Mouse (Mus musculus) ovary, postnatal 36 days (tissue): ENCODE data around the gene Lactb.
A peak's percentile ranks its signal among the peaks of the same experiment; 100 is the strongest.

Experiments used
- DNase-seq: peaks from one replicate; pipeline ENCODE4 v3.0.0; 2022; ENCODE audit warnings: low spot score, mixed read lengths

Gene Lactb

DNA sequence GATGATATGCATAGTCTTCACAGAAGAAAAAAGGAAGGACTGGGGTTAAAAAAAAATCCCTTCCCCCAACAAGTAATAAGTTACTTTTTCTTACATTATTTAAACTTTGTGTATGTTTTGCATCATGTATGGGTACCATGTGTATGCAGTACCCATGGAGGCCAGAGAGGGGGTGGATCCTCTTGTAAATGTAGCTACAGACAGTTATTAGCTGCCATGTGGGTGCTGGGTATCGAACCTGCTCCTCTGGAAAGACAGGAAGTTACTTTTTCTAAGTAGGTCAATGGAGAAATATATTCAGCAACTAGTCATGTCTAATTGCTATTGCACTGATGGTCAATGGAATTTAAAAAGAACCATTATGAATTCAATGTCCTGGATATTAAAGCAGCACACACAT is 3.2 kb upstream of the Lactb start:
- no peak for DNase-seq

GRCm38 (mm10) chr9:66977982-66978381 is 2.7 kb upstream of the Lactb start:
- DNase-seq: no peak

DNA sequence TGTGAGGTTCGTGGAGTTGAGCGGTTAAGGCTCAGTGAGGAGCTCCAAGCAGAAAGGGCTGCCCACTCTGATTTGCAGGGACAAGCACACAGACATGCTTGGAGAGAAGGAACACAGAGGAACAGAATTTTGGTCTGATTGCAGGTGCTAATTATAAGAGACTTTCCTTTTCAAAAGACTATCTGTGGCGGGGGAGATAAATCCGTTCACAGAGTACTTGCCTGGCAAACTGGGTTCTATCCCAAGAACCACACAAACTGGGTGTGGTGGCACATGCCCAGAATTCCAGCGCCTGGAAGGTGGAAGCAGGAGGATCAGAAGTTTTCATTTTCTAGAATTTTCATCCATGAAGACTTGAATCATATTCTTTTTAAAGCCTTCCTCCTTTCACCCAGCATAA is 1.8 kb upstream of the Lactb start:
- DNase-seq: no peak

- DNase-seq: peak; percentile 72
Measured at GRCm38 (mm10) chr9:66974721-66975225, 511 bp downstream of the Lactb start.

- no peak for DNase-seq
Measured at GRCm38 (mm10) chr9:66971116-66971515, 4.2 kb downstream of the Lactb start.

DNA sequence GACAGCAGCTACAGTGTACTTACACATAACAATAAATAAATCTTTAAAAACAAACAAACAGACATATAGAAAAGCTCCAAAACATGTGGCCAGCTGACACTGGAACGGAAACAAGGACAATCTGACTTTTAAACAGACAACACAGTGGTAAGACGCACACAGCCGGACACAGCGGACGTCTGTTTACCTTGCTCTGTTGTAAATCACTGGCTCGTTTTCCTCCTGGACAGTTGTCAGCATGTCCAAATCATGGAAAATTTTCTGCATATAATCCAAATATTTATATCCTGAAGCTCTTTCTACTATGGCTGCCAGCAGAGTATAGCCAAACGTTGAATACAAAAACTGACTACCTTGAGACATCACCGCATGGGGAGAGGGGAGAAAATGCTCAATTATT is 7.8 kb downstream of the Lactb start:
- no peak for DNase-seq

DNA sequence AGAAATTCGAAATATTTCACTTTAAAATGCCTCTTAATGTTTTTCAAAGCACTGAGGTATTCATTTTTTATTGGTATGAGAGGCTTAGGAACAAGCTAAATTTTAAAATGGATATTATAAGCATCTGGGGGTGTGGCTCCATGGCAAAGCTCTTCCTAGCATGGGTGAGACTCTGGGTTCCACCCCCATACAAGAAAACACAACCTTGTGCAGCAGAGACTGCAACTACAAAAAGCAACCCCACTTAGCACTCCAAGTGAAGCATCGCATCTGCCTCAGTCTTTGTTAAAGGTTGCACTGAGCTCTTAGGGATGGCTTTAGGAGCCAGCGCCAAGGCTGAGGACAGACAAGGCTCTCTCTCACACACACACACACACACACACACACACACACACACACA is 13.8 kb downstream of the Lactb start:
- no peak for DNase-seq

DNA sequence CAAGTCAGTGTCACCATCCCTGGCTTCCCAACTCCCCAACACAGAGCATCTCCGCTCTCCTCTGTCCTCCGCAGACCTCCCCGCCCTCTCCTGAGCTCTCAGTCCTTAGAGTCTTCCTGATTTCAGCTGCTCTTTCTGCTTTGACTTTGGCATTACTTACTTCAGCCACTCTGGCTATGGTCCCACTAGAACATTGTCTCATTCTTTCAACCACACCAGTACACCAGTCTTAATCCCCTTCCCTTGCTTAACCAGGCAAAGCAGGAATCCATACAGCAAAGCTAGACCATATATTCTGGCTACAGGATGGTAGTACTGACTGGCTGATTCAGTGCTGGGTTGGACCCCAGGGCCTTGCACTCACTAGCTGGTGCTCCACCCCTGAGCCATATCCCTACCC is 17.8 kb downstream of the Lactb start:
- DNase-seq: no peak

DNA sequence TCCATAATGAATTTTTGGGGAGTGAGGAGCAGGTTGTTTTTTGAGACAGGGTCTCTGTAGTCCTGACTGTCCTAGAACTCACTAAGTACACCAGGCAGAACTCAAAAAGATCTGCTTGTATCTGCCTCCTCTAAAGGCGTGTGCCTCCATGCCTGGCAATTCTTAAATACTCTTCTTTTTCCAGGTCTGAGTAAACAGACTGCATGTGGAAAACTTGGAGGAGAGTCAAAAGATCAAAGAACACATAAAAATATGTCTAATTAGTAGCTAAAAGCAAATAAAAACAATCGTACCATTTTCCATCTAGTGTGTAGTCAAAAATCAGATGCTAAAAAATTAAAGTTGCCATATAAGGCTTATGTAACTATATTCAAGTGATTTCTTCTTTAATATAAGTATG is 22.4 kb downstream of the Lactb start:
- no peak for DNase-seq

DNA sequence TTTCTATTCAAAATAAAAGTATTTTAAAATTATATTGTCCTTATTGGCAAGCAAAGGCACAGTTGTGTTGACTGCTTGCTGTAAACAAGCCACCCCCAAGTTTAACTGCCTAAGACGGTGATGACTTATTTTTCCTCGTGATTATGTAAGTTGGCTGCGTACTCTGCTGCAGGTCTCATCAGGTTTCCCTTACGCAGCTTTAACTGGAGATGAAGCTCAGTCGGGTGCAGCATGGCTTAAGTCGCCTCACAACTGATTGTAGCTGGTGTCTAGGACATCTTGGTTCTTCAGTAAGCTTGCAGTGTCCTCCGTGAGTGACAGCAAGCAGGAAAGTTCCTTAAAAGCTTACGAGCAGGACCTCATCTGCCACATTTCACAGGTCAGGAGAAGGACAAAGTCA is 23.0 kb downstream of the Lactb start:
- DNase-seq: no peak

- no peak for DNase-seq
Measured at GRCm38 (mm10) chr9:66948536-66948935, 26.7 kb downstream of the Lactb start.

DNA sequence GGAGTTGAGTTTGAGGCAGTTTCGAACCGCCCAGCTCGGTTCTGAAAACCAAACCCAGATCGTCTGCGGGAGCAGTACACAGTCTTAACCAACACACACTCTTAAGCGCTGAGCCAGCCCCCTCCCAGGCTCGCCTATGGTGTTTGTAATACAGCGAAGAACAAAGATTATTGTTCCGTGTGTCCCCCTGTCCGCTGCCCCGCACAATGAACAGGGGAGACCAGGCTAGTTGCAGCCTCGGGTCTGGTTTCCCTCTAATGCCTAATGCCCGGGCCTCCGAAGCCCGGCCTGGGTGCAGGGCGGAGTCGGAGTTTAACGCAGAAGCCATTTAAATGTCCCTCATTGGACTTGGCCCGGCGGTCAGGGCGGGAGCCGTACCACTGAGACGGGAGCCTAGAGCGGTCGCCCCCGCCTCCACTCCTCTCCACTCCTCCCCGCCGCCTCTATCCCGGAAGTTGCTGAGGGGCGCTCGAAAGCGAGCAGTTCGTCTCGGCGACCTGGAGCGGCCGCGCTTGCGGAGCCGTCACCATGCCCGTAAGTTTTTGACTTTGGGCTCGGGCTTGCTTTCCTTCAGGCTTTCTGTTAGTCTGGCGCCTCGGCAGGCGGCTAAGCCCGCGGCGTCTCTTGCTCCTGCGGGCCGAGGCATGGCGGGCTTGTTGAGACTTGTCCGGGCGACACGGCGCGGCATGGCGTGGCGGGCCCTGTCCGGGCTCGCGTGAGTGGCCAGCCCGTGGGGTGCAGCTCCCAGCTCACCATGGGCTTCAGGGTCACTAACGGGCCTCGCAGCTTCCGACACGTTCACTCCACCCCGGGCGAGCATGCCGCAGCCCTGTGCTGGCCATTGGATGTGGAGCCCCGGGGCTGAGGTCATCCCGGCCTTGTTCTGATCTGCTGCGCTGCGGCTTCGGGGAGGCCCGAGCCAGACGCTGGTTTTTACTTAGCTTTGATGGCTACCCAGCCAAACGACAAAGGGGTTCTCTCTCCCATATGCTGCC is 29.3 kb downstream of the Lactb start, which contains the start of gene Rps27l:
Gene Rps27l (plus strand): TSS at position 440 of the 995 bp plus-strand sequence.
- DNase-seq: peak; percentile 95

GRCm38 (mm10) chr9:66945161-66945560 is 30.1 kb downstream of the Lactb start:
- DNase-seq: no peak

GRCm38 (mm10) chr9:66938836-66939235 is 36.4 kb downstream of the Lactb start:
- no peak for DNase-seq

DNA sequence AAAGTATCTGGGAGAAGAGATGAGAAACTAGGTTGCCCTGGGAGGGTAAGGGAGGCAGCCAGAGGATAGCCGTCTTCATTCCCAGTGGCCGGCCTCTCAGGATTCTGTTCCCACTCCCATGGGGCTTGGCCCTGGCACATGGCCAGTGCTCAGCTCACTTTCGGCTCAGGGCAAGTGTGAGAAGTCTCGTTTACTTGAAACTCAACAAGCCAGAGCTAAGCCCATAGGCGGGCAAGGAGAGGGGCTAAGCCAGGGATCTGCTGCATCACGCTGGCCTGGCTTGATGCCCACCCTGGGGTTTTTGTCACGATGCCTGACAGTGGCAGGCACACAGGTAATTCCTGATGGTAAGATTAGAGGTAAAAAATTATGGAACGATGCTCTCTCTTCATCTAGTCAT is 37.8 kb downstream of the Lactb start:
- peak; percentile 9 for DNase-seq

GRCm38 (mm10) chr9:66933869-66934808 is 41.1 kb downstream of the Lactb start:
- DNase-seq: no peak

DNA sequence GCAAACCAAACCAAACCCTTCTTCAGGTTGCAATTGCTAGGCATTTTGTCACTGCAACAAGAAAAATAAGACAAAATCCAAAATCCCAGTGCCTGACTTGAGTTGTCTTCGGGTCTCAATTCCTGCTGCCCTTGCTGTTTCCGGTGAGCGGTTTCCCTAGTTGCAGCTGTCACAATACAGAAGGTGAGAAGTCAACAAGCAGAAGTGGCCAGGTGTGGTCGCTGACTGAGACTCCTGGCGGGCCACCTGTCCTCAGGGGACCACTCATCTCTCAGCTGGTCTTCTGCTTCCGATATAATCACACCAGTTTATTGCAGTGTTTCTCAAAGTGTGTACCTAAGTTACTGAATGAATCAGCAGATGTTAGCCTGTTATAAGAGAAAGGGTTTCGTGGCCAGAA is 44.9 kb downstream of the Lactb start:
- DNase-seq: no peak

GRCm38 (mm10) chr9:66927696-66928402 is 47.4 kb downstream of the Lactb start:
- no peak for DNase-seq

GRCm38 (mm10) chr9:66925853-66926252 is 49.4 kb downstream of the Lactb start:
- no peak for DNase-seq

DNA sequence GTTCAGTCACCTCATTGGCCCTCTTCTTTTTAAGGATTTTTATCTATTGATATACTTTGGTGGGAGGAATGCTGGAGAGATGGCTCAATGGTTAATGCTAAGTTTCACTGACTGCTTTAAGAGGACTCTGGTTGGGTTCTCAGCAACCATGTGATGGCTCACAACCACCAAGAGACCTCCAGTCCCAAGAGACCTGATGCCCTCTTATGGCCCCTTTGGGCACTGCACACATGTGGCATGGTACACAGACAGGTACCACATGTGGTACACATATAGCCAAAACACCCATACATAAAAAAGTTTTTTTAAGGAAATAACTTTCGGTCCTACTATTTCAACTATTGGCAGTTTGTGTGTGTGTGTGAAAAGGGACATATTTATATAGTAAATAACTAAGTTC is 53.2 kb downstream of the Lactb start:
- no peak for DNase-seq

DNA sequence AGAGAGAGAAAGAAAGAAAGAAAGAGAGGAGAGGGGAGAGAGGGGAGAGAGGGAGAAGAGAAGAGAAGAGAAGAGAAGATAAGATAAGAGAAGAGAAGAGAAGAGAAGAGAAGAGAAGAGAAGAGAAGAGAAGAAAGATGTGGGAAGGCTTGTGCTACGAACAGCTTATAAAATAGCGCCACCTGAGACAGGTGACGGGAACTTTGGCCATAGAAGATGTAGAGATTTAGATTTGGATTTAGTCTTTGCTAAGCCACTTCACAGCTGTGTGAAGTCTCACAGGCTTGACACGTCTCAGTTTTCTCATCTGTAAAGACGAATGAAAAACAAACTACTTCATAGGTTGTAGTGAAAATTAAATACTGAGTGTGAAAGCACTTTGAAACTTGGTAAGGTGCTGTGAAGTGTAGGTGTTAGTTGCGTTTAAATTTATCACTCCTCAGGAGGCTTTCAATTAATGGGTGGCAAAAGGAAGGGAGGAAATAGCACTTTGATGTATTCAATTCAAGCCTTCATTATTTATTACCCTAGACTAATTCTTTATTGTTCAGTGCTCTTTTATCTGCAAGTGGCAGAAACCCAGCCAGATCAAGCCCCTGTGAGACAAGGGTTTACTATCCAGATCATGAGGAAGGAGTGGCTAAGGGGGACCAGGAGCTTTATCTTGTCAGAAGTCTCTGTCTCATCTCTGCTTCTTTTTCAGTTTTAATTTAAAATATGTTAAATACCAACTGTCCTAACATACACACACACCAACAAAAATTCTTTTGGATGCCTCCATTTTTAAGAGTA is 54.6 kb downstream of the Lactb start:
- no peak for DNase-seq
